Mouse (Mus musculus): ENCODE measurements around the gene Bmf. TPM values are rescaled to one million over a fixed set of nuclear protein-coding genes. Genes with fewer than 3 reads are reported as not detected.

Bmf gene
- polyA plus RNA-seq, 1 experiment from 2014 or later = 7.1 TPM

DNA sequence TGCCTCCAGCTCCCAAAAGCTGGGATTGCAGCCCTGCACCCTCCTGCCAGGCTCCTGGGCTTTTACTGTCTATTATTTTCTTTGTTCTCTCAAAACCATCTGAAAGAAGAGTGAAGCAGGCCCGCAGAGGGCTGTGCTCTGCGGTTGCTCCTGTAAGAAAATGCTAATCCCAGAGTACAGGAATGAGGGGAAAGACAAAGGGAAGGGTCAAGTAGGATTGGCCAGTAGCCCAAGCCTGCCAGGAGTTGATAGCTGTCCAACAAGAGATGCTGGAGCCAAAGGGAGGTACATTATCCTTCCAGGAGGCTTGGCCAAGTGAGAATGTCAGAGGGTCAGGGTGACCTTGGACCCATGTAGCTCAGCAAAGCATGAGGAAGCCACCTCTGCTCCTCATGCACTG lies 2.1 kb upstream of the Bmf start:
- no peak for TF ChIP-seq CTCF (IDR thresholded peaks at IDR 0.05; ENCODE audit: low read depth)
- H3K9me3 ChIP-seq (ENCODE audit: low read depth, low read length) = no peaks in the 10 kb centered on the region
- no peak overlapping the region for H3K4me2 ChIP-seq
- no peaks in the 10 kb centered on the region for H3K36me3 ChIP-seq (ENCODE audit: insufficient read depth)
- no peak overlapping the region for H3K9ac ChIP-seq
- no peaks in the 10 kb centered on the region for H3K27me3 ChIP-seq (ENCODE audit: insufficient read depth, low read length)
- ATAC-seq (ENCODE audit: insufficient read depth) = no peak
- no peak overlapping the region for H3K27ac ChIP-seq (ENCODE audit: low read depth)
- DNase-seq = no peak
- WGBS = 68% methylated on average over 2 of the region's 2 CpGs
- peaks cover 21% of the 10 kb centered on the region for H3K4me1 ChIP-seq (ENCODE audit: insufficient read depth)
- no peak overlapping the region for H3K4me3 ChIP-seq (ENCODE audit: low read depth, low read length)

DNA sequence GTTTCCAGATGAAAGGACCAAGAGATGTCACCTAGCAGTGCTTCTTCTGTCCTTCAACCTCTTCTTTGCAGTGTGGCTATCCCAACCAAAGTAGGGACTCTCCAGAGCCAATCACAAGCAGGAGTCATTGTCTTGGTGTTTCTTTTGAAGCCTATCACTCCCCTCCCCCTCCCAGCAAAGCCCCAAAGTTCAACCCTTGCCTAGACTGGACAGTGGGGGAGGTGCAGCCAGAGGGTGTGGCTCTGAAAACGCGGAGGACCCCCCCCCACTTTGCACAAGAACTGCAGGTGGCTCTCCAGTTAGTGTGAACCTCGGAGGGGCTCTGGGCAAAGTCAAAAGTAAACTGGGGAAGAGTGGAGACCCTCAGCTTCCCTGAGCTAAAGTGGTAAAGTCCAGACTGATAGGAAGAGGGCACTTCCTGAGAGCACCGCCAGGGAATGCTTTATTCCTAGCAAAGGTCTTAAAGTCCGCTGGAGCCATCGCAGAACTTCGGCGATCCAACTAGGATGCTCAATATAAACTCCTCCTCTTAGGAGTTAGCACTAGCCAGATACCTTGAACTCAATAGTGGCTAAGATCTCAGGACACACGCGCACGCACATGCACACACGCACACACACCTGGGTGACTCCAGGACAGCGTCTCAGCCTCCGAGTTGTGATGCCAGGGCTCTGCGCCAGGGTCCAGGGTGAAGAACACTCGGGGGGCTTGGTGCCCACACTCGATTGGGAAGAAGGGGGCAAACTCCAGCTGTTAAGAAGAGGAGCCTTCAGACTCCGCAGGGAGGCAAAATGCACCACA lies 866 bp downstream of the Bmf start:
- H3K4me2 ChIP-seq = peak overlapping the region; percentile 94
- H3K9me3 ChIP-seq (ENCODE audit: low read depth, low read length) = no peaks in the 10 kb centered on the region
- H3K4me3 ChIP-seq (ENCODE audit: low read depth, low read length) = peak overlapping the region; percentile 83
- peak; percentile 27 for TF ChIP-seq CTCF (IDR thresholded peaks at IDR 0.05; ENCODE audit: low read depth)
- 0 out of 2 replicates have a peak overlapping the region, but pooled peaks have one; percentile 24 for H3K27ac ChIP-seq (ENCODE audit: low read depth)
- H3K9ac ChIP-seq = peak overlapping the region; percentile 75
- no peak for ATAC-seq (ENCODE audit: insufficient read depth)
- no peaks in the 10 kb centered on the region for H3K36me3 ChIP-seq (ENCODE audit: insufficient read depth)
- WGBS = under 1% methylated on average over 18 of the region's 18 CpGs
- DNase-seq = peak; percentile 63
- peaks cover 48% of the 10 kb centered on the region for H3K4me1 ChIP-seq (ENCODE audit: insufficient read depth)
- no peaks in the 10 kb centered on the region for H3K27me3 ChIP-seq (ENCODE audit: insufficient read depth, low read length)

DNA sequence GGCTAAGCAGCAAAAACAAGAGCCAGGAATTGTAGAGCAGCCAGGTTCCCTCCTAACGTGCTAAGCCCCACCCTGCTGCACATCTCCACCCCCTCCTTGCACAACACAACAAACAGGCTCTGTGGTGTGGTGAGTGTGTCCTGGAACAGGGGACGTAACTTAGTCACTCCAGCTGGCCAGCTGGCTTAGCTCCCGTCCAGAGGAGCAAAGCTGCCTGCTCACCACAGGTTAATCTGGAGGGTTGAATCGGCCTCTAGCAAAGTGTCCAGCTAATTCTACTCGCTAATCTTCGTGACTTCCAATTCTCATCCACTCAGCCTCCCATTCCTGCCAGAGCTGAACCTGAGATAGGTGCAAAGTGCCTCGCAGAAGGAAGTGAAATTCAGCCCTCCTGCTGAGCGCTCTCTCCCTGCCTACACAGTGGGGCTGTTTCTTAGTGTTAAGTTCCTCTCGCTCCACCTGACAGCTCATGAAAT lies 1.9 kb downstream of the Bmf start:
- WGBS = 14% methylated on average over 9 of the region's 9 CpGs

DNA sequence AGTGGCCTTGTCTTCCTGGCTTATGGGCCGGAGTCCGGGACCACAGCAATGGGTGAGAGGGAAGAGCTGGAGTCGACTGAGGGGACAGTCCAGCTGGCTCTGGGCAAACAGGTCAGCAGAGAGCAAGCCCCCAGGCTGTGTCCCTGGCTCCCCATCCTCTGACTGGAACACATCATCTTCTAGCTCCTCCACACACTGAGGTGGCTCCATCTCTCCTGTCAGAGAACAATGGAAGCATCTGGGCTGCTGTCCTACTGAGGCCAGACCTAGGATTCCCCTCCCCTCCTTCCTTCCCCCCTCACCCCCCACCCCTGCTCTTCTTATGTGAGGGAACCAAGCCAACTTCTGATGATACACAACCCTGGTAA lies 2.7 kb downstream of the Bmf start:
- WGBS = 68% methylated on average over 3 of the region's 3 CpGs
- H3K4me3 ChIP-seq (ENCODE audit: low read depth, low read length) = peak overlapping the region; percentile 10; the same call in 1 of the 2 replicates
- peak overlapping the region; percentile 97 for H3K27ac ChIP-seq (ENCODE audit: low read depth)

More for the DNA sequence above, 1.9 kb downstream of the Bmf start:
- no peaks in the 10 kb centered on the region for H3K9me3 ChIP-seq (ENCODE audit: low read depth, low read length)
- ATAC-seq (ENCODE audit: insufficient read depth) (no peak), DNase-seq (peak; percentile 41)
- TF ChIP-seq CTCF (IDR thresholded peaks at IDR 0.05; ENCODE audit: low read depth) = no peak
- peak overlapping the region; percentile 83 for H3K4me3 ChIP-seq (ENCODE audit: low read depth, low read length)
- no peaks in the 10 kb centered on the region for H3K36me3 ChIP-seq (ENCODE audit: insufficient read depth)
- H3K9ac ChIP-seq = peak overlapping the region; percentile 1; the same call in 1 of the 2 replicates
- H3K27ac ChIP-seq (ENCODE audit: low read depth) = peak overlapping the region; percentile 31; the same call in 1 of the 2 replicates
- peak overlapping the region; percentile 94 for H3K4me2 ChIP-seq
- H3K27me3 ChIP-seq (ENCODE audit: insufficient read depth, low read length) = no peaks in the 10 kb centered on the region
- H3K4me1 ChIP-seq (ENCODE audit: insufficient read depth) = peaks cover 56% of the 10 kb centered on the region

DNA sequence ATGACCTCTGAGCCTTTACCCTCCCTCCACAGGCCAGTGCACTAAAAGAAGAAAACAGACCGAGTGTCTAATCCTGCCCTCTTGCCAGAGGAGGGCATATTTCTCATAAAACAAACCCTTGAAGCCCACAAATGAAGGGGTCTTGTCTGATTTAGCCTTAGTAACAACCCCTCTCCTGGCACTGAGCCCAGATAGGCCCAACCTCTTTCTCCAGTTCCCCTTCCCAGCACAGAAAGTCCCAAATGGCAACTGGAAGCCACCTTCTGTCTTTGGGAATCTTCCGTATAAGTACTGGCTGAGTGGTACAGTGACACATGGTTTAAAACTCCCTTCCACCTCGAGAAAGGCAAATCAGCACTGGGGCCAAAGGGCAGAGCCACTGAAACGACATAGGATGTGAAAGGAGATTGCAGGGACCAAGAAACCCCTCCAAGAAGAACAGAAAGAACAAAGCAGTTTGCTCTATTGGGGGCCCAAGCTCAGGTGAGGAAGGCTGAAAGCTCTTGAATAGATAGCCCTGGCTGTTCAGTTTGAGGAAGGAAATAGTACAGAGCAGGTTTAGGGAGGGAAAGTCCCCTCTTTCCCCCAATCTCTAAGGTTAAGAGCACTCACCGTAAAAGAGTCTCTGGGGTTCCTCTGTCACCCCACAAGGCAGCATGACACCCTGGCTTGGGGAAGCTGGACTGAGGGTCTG lies 3.2 kb downstream of the Bmf start:
- Histone ChIP-seq H3K4me1 (ENCODE audit: insufficient read depth) (peaks cover 61% of the 10 kb centered on the region), H3K27me3 (ENCODE audit: insufficient read depth, low read length) (no peaks in the 10 kb centered on the region), H3K27ac (ENCODE audit: low read depth) (peak overlapping the region; percentile 97), H3K36me3 (ENCODE audit: insufficient read depth) (no peaks in the 10 kb centered on the region), H3K4me3 (ENCODE audit: low read depth, low read length) (peak overlapping the region; percentile 10; the same call in 1 of the 2 replicates), H3K9me3 (ENCODE audit: low read depth, low read length) (no peaks in the 10 kb centered on the region), H3K4me2 (peak overlapping the region; percentile 94), H3K9ac (peak overlapping the region; percentile 49)
- TF ChIP-seq CTCF (IDR thresholded peaks at IDR 0.05; ENCODE audit: low read depth) = no peak
- ATAC-seq (ENCODE audit: insufficient read depth) = no peak
- 18% methylated on average over 5 of the region's 5 CpGs for WGBS
- DNase-seq = no peak

More for the DNA sequence above, 2.7 kb downstream of the Bmf start:
- peaks cover 58% of the 10 kb centered on the region for H3K4me1 ChIP-seq (ENCODE audit: insufficient read depth)
- peak overlapping the region; percentile 94 for H3K4me2 ChIP-seq
- peak overlapping the region; percentile 49; the same call in 1 of the 2 replicates for H3K9ac ChIP-seq
- ATAC-seq (ENCODE audit: insufficient read depth) (no peak), DNase-seq (no peak)
- H3K27me3 ChIP-seq (ENCODE audit: insufficient read depth, low read length) = no peaks in the 10 kb centered on the region
- TF ChIP-seq CTCF (IDR thresholded peaks at IDR 0.05; ENCODE audit: low read depth) = no peak
- no peaks in the 10 kb centered on the region for H3K36me3 ChIP-seq (ENCODE audit: insufficient read depth)
- no peaks in the 10 kb centered on the region for H3K9me3 ChIP-seq (ENCODE audit: low read depth, low read length)

DNA sequence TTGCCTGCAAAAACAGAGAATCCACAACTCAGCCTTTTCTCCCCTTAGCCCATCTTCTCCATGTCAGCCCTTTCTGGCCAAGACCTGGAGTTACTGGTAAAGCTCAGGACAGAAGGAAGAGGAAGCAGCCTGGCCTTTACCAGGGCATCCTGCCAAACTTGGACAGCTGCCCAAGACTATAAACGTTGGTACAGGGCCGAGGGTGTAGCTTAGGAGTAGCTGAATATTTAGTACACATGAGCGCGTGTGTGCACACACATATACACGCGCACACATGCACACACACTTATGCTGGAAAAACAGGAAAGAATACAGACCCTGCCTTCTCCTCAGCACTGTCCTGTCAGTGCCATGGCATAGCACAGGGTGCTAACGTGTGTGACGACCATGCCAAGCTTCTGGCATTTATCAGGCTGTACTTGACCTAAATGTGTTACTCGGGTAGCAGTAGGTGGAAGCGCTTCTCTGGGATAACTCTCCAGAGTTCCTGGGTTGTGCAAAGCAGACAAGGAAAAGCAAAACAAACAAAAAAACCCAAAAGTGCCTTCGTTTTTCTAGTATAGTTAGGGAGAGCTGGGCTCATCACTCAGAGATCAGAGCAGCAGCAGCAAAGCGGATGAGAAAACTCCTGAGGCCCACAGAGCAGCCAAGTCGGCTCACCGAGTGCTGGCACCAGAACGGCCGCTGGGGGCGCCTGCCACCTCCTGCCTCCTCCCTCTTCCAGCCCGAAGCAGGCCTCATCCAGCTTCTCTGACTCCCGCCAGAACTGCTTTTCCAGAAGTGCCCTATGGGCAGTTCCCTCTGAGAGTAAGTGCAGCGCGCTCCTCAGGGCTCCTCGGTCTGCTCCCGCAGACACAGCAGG lies 4.0 kb downstream of the Bmf start:
- WGBS = 18% methylated on average over 23 of the region's 23 CpGs
- ATAC-seq (ENCODE audit: insufficient read depth) (peak; percentile 15), DNase-seq (peak; percentile 94)
- Histone ChIP-seq H3K4me2 (peak overlapping the region; percentile 94), H3K4me3 (ENCODE audit: low read depth, low read length) (peak overlapping the region; percentile 10; the same call in 1 of the 2 replicates), H3K4me1 (ENCODE audit: insufficient read depth) (peaks cover 69% of the 10 kb centered on the region), H3K36me3 (ENCODE audit: insufficient read depth) (no peaks in the 10 kb centered on the region), H3K27ac (ENCODE audit: low read depth) (peak overlapping the region; percentile 97), H3K9ac (peak overlapping the region; percentile 49), H3K9me3 (ENCODE audit: low read depth, low read length) (no peaks in the 10 kb centered on the region), H3K27me3 (ENCODE audit: insufficient read depth, low read length) (no peaks in the 10 kb centered on the region)
- peak; percentile 88 for TF ChIP-seq CTCF (IDR thresholded peaks at IDR 0.05; ENCODE audit: low read depth)

Measured in lung, embryonic 14.5 days (tissue).